Mouse (Mus musculus) spleen, postnatal 10 days (tissue): Measurements from ENCODE around the gene Eci2.
"Not testable (repeated sequence)": the region's sequence is repeated elsewhere in the genome, so short reads cannot be mapped to it uniquely, and the experiment has no call there.

Experiments used
- DNase-seq, 2 experiments: peaks; one replicate each; pipeline ENCODE4 v3.0.0; 2021 to 2022; ENCODE audit warnings: low spot score in 2 of 2

Eci2 gene

GRCm38 (mm10) chr13:34993085-34993484, 33.8 kb downstream of the Eci2 start:
- no peak for DNase-seq

GRCm38 (mm10) chr13:34991581-34992273, 35.2 kb downstream of the Eci2 start:
- no peak for DNase-seq

GRCm38 (mm10) chr13:34983479-34983878, 43.4 kb downstream of the Eci2 start:
- DNase-seq: not testable (repeated sequence)

- not testable (repeated sequence) for DNase-seq
Measured at GRCm38 (mm10) chr13:34978635-34979034, 48.3 kb downstream of the Eci2 start.

- no peak for DNase-seq
Measured at GRCm38 (mm10) chr13:34977410-34977809, 49.5 kb downstream of the Eci2 start.

GRCm38 (mm10) chr13:34976116-34976515, 50.8 kb downstream of the Eci2 start:
- DNase-seq: no peak

GRCm38 (mm10) chr13:34973770-34974169, 53.1 kb downstream of the Eci2 start:
- DNase-seq: no peak

- no peak for DNase-seq
Measured at GRCm38 (mm10) chr13:34973149-34973548, 53.7 kb downstream of the Eci2 start.

- DNase-seq: not testable (repeated sequence)
Measured at GRCm38 (mm10) chr13:34972456-34972855, 54.4 kb downstream of the Eci2 start.

- not testable (repeated sequence) for DNase-seq
Measured at GRCm38 (mm10) chr13:34965647-34966046, 61.2 kb downstream of the Eci2 start.

- no peak for DNase-seq
Measured at GRCm38 (mm10) chr13:34964866-34965265, 62.0 kb downstream of the Eci2 start.

- no peak for DNase-seq
Measured at GRCm38 (mm10) chr13:34964419-34964818, 62.5 kb downstream of the Eci2 start.

- no peak for DNase-seq
Measured at GRCm38 (mm10) chr13:34963511-34964397, 63.1 kb downstream of the Eci2 start, which contains the start of gene Eci3. Gene Eci3 (minus strand): TSS chr13:34963810.

- DNase-seq: no peak
Measured at GRCm38 (mm10) chr13:34960996-34961770, 65.7 kb downstream of the Eci2 start.

- not testable (repeated sequence) for DNase-seq
Measured at GRCm38 (mm10) chr13:34958158-34958557, 68.7 kb downstream of the Eci2 start.

- DNase-seq: no peak
Measured at GRCm38 (mm10) chr13:34956901-34957300, 70.0 kb downstream of the Eci2 start.

GRCm38 (mm10) chr13:34951437-34951836, 75.5 kb downstream of the Eci2 start:
- DNase-seq: not testable (repeated sequence)

GRCm38 (mm10) chr13:34942370-34942769, 84.5 kb downstream of the Eci2 start:
- DNase-seq: no peak

- DNase-seq: no peak
Measured at GRCm38 (mm10) chr13:34934931-34935644, 91.8 kb downstream of the Eci2 start.
